Mouse (Mus musculus) hindbrain, embryonic 11.5 days (tissue): ENCODE data around the gene Htr6. TPM values are rescaled to one million over a fixed set of nuclear protein-coding genes. Genes with fewer than 3 reads are reported as not detected.

Experiments used
- ATAC-seq: fragments of 200-750 bp; cut with Nextera tagmentation; 2 replicates; pipeline ENCODE4 v1.8.0; 2017; ENCODE audit warnings: mild to moderate bottlenecking, moderate TSS enrichment, moderate library complexity; ENCODE audit not compliant: low FRiP score
- DNase-seq: peaks from one replicate; pipeline ENCODE4 v3.0.0-alpha.2; 2015; ENCODE audit warnings: low spot score
- H3K27ac ChIP-seq: fragments of 300-500 bp; sonication (generic); 2 replicates; pipeline ENCODE4 v1.5.1; 2014; ENCODE audit warnings: mild to moderate bottlenecking, low read depth, low read length
- H3K27me3 ChIP-seq: fragments of 300-500 bp; sonication (generic); 2 replicates; pipeline ENCODE4 v1.6.1; 2014; ENCODE audit warnings: mild to moderate bottlenecking, low read length, moderate library complexity, mixed read lengths; ENCODE audit not compliant: control insufficient read depth, insufficient read depth
- H3K36me3 ChIP-seq: fragments of 300-500 bp; sonication (generic); 2 replicates; pipeline ENCODE4 v1.6.1; 2014; ENCODE audit warnings: mild to moderate bottlenecking, low read length, moderate library complexity, mixed read lengths; ENCODE audit not compliant: control insufficient read depth, insufficient read depth
- H3K4me1 ChIP-seq: fragments of 300-500 bp; sonication (generic); replicated peaks from 2 replicates; pipeline ENCODE4 v1.6.1; 2014; ENCODE audit warnings: low read length, mixed read lengths; ENCODE audit not compliant: control insufficient read depth, insufficient read depth
- H3K4me2 ChIP-seq: fragments of 300-500 bp; sonication (generic); replicated peaks from 2 replicates; pipeline ENCODE4 v1.6.1; 2014; ENCODE audit warnings: mild to moderate bottlenecking, low read depth, low read length
- H3K4me3 ChIP-seq: fragments of 300-500 bp; sonication (generic); 2 replicates; pipeline ENCODE4 v1.5.1; 2014; ENCODE audit warnings: low read depth, low read length
- H3K9ac ChIP-seq: fragments of 300-500 bp; sonication (generic); 2 replicates; pipeline ENCODE4 v1.6.1; 2014; ENCODE audit warnings: low read depth, low read length
- H3K9me3 ChIP-seq: fragments of 300-500 bp; sonication (generic); 2 replicates; pipeline ENCODE4 v1.6.1; 2016; ENCODE audit warnings: low read length; ENCODE audit not compliant: control insufficient read depth
- WGBS: fragments of 180-500 bp; shearing (Covaris S2); extraction: QIAGEN DNeasy Blood & Tissue Kit; methylation state at CpG from one replicate; pipeline ENCODE4 v1.1.7; 2014; 5-methylcytosine and 5-hydroxymethylcytosine counted together
- polyA plus RNA-seq: library from polyadenylated mRNA; unstranded; fragments of >200 nt; fragmentation: Nextera tagmentation; extraction: Ambion mirVana; gene quantifications from 2 replicates; pipeline ENCODE4 v1.2.1, GENCODE M21; 2014

The Htr6 gene
- polyA plus RNA-seq, 1 experiment from 2014 or later = not detected

GRCm38 (mm10) chr4:139034010-139034367 lies 41.4 kb downstream of the Htr6 start:
- no peak overlapping the region for H3K9ac ChIP-seq
- no peak overlapping the region for H3K27ac ChIP-seq
- ATAC-seq (no peak), DNase-seq (no peak)
- no peaks in the 10 kb centered on the region for H3K27me3 ChIP-seq
- 84% methylated on average over 8 of the region's 8 CpGs for WGBS
- no peak overlapping the region for H3K4me3 ChIP-seq
- no peaks in the 10 kb centered on the region for H3K9me3 ChIP-seq
- no peak overlapping the region for H3K4me2 ChIP-seq
- no peaks in the 10 kb centered on the region for H3K36me3 ChIP-seq
- H3K4me1 ChIP-seq = no peaks in the 10 kb centered on the region

GRCm38 (mm10) chr4:139033263-139034009 lies 41.9 kb downstream of the Htr6 start:
- ATAC-seq (no peak), DNase-seq (no peak)
- Histone ChIP-seq H3K4me2 (no peak overlapping the region), H3K4me1 (no peaks in the 10 kb centered on the region), H3K27ac (no peak overlapping the region), H3K9ac (no peak overlapping the region), H3K36me3 (no peaks in the 10 kb centered on the region), H3K4me3 (no peak overlapping the region), H3K27me3 (no peaks in the 10 kb centered on the region), H3K9me3 (no peaks in the 10 kb centered on the region)
- 87% methylated on average over 11 of the region's 11 CpGs for WGBS

DNA sequence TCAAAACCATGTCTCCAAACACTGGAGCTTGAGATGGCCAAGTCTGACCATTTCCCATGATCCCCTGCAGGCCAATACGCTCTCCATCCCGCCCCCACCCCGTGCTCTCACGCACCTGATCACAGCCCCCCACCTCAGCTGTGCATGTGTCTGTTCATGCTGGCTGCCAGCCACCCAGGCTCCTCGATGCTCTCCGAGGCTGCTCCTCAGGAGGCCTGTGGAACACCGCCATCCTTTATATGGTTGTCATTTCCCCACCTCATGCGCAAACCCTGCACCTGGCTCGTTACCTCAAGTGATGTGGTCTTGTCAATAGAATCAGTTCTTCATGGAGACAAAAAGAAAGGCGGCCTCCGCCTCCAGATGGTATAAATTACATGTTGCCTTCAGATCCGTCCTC lies 42.8 kb downstream of the Htr6 start:
- Histone ChIP-seq H3K4me3 (no peak overlapping the region), H3K9ac (no peak overlapping the region), H3K4me2 (no peak overlapping the region), H3K4me1 (no peaks in the 10 kb centered on the region), H3K36me3 (no peaks in the 10 kb centered on the region), H3K27me3 (no peaks in the 10 kb centered on the region), H3K9me3 (no peaks in the 10 kb centered on the region), H3K27ac (no peak overlapping the region)
- ATAC-seq (no peak), DNase-seq (no peak)
- 77% methylated on average over 12 of the region's 12 CpGs for WGBS

GRCm38 (mm10) chr4:139030675-139031074 lies 44.7 kb downstream of the Htr6 start:
- Histone ChIP-seq H3K4me1 (no peaks in the 10 kb centered on the region), H3K9ac (no peak overlapping the region), H3K4me3 (no peak overlapping the region), H3K27me3 (no peaks in the 10 kb centered on the region), H3K9me3 (no peaks in the 10 kb centered on the region), H3K4me2 (no peak overlapping the region), H3K36me3 (no peaks in the 10 kb centered on the region), H3K27ac (no peak overlapping the region)
- ATAC-seq (no peak), DNase-seq (no peak)
- WGBS = 55% methylated on average over 6 of the region's 6 CpGs

DNA sequence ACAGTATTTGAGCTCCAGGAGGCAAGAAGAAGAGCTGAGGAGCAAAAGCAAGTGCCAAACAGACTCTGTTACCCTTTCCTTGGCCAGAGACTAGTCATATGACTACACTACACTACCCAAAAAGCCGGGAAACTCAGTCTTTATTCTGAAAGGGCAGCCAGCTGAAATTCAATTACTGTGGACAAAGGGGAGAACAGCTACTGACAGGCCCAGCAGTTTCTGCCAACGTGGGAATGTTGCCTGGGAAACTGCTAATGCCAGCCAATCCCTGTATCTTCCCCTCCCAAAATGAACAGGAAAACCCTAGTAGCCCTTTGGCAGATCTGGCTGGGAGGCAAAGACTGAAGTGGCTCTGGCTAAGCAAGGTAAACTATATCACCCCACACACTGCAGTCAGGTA lies 51.0 kb downstream of the Htr6 start:
- no peaks in the 10 kb centered on the region for H3K9me3 ChIP-seq
- no peak overlapping the region for H3K4me2 ChIP-seq
- ATAC-seq (no peak), DNase-seq (no peak)
- H3K27me3 ChIP-seq = no peaks in the 10 kb centered on the region
- H3K27ac ChIP-seq = no peak overlapping the region
- H3K4me1 ChIP-seq = no peaks in the 10 kb centered on the region
- WGBS = 18% methylated on average over 2 of the region's 2 CpGs
- no peak overlapping the region for H3K9ac ChIP-seq
- H3K4me3 ChIP-seq = no peak overlapping the region
- H3K36me3 ChIP-seq = no peaks in the 10 kb centered on the region

DNA sequence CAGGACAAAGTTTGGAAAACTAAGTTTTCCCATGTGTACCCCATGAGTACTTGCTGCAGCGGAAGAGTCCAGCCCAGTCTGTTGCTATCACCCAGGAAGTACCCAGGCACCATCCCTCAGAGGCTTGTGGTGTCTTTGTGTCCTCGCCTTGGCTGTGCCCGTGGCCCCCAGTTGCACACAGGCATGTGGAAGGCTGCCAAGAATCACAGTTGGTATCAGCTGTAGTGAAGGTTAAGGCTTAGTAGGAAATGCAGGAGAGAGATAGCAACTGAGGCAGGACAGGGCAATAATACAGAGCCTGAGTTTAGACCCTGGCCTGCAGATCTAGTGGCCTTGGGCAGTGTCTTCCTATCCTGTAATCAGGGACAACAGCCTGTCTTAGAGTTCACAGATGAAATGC lies 55.0 kb downstream of the Htr6 start:
- Histone ChIP-seq H3K36me3 (no peaks in the 10 kb centered on the region), H3K27me3 (no peaks in the 10 kb centered on the region), H3K9me3 (no peaks in the 10 kb centered on the region), H3K4me1 (no peaks in the 10 kb centered on the region), H3K27ac (no peak overlapping the region), H3K4me3 (no peak overlapping the region), H3K9ac (no peak overlapping the region), H3K4me2 (no peak overlapping the region)
- WGBS = 89% methylated on average over 3 of the region's 3 CpGs
- ATAC-seq (no peak), DNase-seq (no peak)

DNA sequence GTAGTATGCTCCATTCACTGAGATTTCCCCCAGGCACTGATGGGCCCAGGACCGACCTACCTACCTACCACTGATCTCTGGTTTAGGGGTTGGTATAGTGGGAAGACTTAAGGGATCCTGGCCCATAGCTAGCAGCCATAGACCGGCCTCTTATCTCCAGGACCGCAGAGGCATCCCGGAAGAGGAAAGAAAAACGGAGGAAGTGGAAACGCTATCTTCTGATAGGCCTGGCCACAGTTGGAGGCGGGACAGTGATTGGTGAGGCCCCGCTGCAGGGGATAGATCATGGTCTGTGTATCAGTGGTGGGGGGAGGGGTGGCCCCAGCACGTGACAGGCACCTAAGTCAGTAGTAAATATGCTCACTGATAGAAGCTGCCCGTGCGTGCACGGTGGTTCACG lies 56.0 kb downstream of the Htr6 start:
- H3K36me3 ChIP-seq = no peaks in the 10 kb centered on the region
- WGBS = 69% methylated on average over 13 of the region's 13 CpGs
- H3K4me1 ChIP-seq = no peaks in the 10 kb centered on the region
- no peaks in the 10 kb centered on the region for H3K27me3 ChIP-seq
- no peak overlapping the region for H3K9ac ChIP-seq
- no peak overlapping the region for H3K4me3 ChIP-seq
- no peak overlapping the region for H3K27ac ChIP-seq
- H3K9me3 ChIP-seq = no peaks in the 10 kb centered on the region
- no peak overlapping the region for H3K4me2 ChIP-seq
- ATAC-seq (peak; percentile 35; the same call in 1 of the 2 replicates), DNase-seq (peak; percentile 27)

DNA sequence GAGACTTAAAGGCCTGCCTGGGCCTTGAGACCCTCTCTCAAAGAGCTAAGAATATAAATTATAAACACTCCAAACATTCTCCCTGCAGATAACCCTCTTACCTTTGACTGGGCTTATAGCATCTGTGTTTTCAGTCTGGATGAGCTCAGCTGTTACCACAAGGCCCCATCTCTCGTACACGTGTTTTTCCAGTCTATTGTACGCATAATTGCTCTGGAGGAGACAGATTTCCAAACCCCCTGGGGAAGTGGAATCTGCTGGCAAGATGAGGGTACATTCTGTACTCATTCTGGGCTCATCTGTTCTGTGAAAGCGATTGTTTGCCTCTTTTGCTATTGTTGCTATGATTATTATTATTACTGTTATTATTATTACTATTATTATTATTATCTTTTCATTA lies 56.4 kb downstream of the Htr6 start:
- ATAC-seq = no peak
- Histone ChIP-seq H3K9me3 (no peaks in the 10 kb centered on the region), H3K9ac (no peak overlapping the region), H3K27me3 (no peaks in the 10 kb centered on the region), H3K4me2 (no peak overlapping the region), H3K4me1 (no peaks in the 10 kb centered on the region), H3K27ac (no peak overlapping the region), H3K4me3 (no peak overlapping the region), H3K36me3 (no peaks in the 10 kb centered on the region)
- DNase-seq = peak; percentile 17
- WGBS = 70% methylated on average over 4 of the region's 4 CpGs

- 92% methylated on average over 14 of the region's 14 CpGs for WGBS
- no peak overlapping the region for H3K27ac ChIP-seq
These were observed 57.0 kb downstream of the Htr6 start for GRCm38 (mm10) chr4:139018388-139018787.

More at GRCm38 (mm10) chr4:139018388-139018787, 57.0 kb downstream of the Htr6 start:
- H3K9ac ChIP-seq = no peak overlapping the region
- no peaks in the 10 kb centered on the region for H3K4me1 ChIP-seq
- no peak overlapping the region for H3K4me3 ChIP-seq
- H3K4me2 ChIP-seq = no peak overlapping the region
- H3K27me3 ChIP-seq = no peaks in the 10 kb centered on the region
- ATAC-seq (no peak), DNase-seq (no peak)
- no peaks in the 10 kb centered on the region for H3K36me3 ChIP-seq
- no peaks in the 10 kb centered on the region for H3K9me3 ChIP-seq
